Mouse (Mus musculus): ENCODE results near the gene Sept5. TPM values are rescaled to one million over a fixed set of nuclear protein-coding genes. Genes with fewer than 3 reads are reported as not detected.

Sept5 gene
- polyA plus RNA-seq, 1 experiment, result 62.5 TPM

- Histone ChIP-seq H3K4me1 (ENCODE audit: control insufficient read depth, insufficient read depth, low read length) (peaks cover 45% of the 10 kb centered on the region), H3K4me3 (ENCODE audit: control insufficient read depth, low read depth, low read length) (peak overlapping the region; percentile 74), H3K27ac (ENCODE audit: control insufficient read depth, insufficient read depth, low read depth, low read length) (no peak overlapping the region), H3K27me3 (ENCODE audit: control insufficient read depth, insufficient read depth, low read length) (no peaks in the 10 kb centered on the region; the same call in 1 of the 2 replicates), H3K36me3 (ENCODE audit: control insufficient read depth, insufficient read depth, low read length) (no peaks in the 10 kb centered on the region)
- TF ChIP-seq CTCF (IDR thresholded peaks at IDR 0.05; ENCODE audit: control insufficient read depth, insufficient read depth, insufficient replicate concordance, low read depth, low read length) (no peak), POLR2A (IDR thresholded peaks at IDR 0.05; ENCODE audit: control insufficient read depth, low read depth, low read length) (no peak)
Measured at GRCm38 (mm10) chr16:18582426-18583148, 47.2 kb downstream of the Sept5 start.

GRCm38 (mm10) chr16:18581623-18582205, 48.0 kb downstream of the Sept5 start:
- H3K4me1 ChIP-seq (ENCODE audit: control insufficient read depth, insufficient read depth, low read length), result peaks cover 44% of the 10 kb centered on the region
- no peaks in the 10 kb centered on the region; the same call in 1 of the 2 replicates for H3K27me3 ChIP-seq (ENCODE audit: control insufficient read depth, insufficient read depth, low read length)
- TF ChIP-seq POLR2A (IDR thresholded peaks at IDR 0.05; ENCODE audit: control insufficient read depth, low read depth, low read length) (no peak), CTCF (IDR thresholded peaks at IDR 0.05; ENCODE audit: control insufficient read depth, insufficient read depth, insufficient replicate concordance, low read depth, low read length) (no peak)
- peak overlapping the region; percentile 74 for H3K4me3 ChIP-seq (ENCODE audit: control insufficient read depth, low read depth, low read length)
- no peaks in the 10 kb centered on the region for H3K36me3 ChIP-seq (ENCODE audit: control insufficient read depth, insufficient read depth, low read length)
- H3K27ac ChIP-seq (ENCODE audit: control insufficient read depth, insufficient read depth, low read depth, low read length), result no peak overlapping the region

- TF ChIP-seq POLR2A (IDR thresholded peaks at IDR 0.05; ENCODE audit: control insufficient read depth, low read depth, low read length) (no peak), CTCF (IDR thresholded peaks at IDR 0.05; ENCODE audit: control insufficient read depth, insufficient read depth, insufficient replicate concordance, low read depth, low read length) (no peak)
- Histone ChIP-seq H3K36me3 (ENCODE audit: control insufficient read depth, insufficient read depth, low read length) (no peaks in the 10 kb centered on the region), H3K27ac (ENCODE audit: control insufficient read depth, insufficient read depth, low read depth, low read length) (no peak overlapping the region), H3K4me1 (ENCODE audit: control insufficient read depth, insufficient read depth, low read length) (peaks cover 39% of the 10 kb centered on the region), H3K4me3 (ENCODE audit: control insufficient read depth, low read depth, low read length) (no peak overlapping the region), H3K27me3 (ENCODE audit: control insufficient read depth, insufficient read depth, low read length) (no peaks in the 10 kb centered on the region; the same call in 1 of the 2 replicates)
Measured at GRCm38 (mm10) chr16:18581050-18581622, 48.6 kb downstream of the Sept5 start.

- Histone ChIP-seq H3K36me3 (ENCODE audit: control insufficient read depth, insufficient read depth, low read length) (no peaks in the 10 kb centered on the region), H3K4me1 (ENCODE audit: control insufficient read depth, insufficient read depth, low read length) (peaks cover 31% of the 10 kb centered on the region), H3K4me3 (ENCODE audit: control insufficient read depth, low read depth, low read length) (no peak overlapping the region), H3K27me3 (ENCODE audit: control insufficient read depth, insufficient read depth, low read length) (no peaks in the 10 kb centered on the region; the same call in 1 of the 2 replicates), H3K27ac (ENCODE audit: control insufficient read depth, insufficient read depth, low read depth, low read length) (no peak overlapping the region)
- TF ChIP-seq CTCF (IDR thresholded peaks at IDR 0.05; ENCODE audit: control insufficient read depth, insufficient read depth, insufficient replicate concordance, low read depth, low read length) (no peak), POLR2A (IDR thresholded peaks at IDR 0.05; ENCODE audit: control insufficient read depth, low read depth, low read length) (no peak)
Measured at GRCm38 (mm10) chr16:18580389-18580788, 49.4 kb downstream of the Sept5 start.

- TF ChIP-seq POLR2A (IDR thresholded peaks at IDR 0.05; ENCODE audit: control insufficient read depth, low read depth, low read length), result no peak
- no peak for TF ChIP-seq CTCF (IDR thresholded peaks at IDR 0.05; ENCODE audit: control insufficient read depth, insufficient read depth, insufficient replicate concordance, low read depth, low read length)
- no peak overlapping the region for H3K4me3 ChIP-seq (ENCODE audit: control insufficient read depth, low read depth, low read length)
- peaks cover 12% of the 10 kb centered on the region for H3K4me1 ChIP-seq (ENCODE audit: control insufficient read depth, insufficient read depth, low read length)
- no peak overlapping the region for H3K27ac ChIP-seq (ENCODE audit: control insufficient read depth, insufficient read depth, low read depth, low read length)
- H3K27me3 ChIP-seq (ENCODE audit: control insufficient read depth, insufficient read depth, low read length), result no peaks in the 10 kb centered on the region; the same call in 1 of the 2 replicates
- no peaks in the 10 kb centered on the region for H3K36me3 ChIP-seq (ENCODE audit: control insufficient read depth, insufficient read depth, low read length)
Measured at GRCm38 (mm10) chr16:18577599-18578160, 52.1 kb downstream of the Sept5 start.

- Histone ChIP-seq H3K36me3 (ENCODE audit: control insufficient read depth, insufficient read depth, low read length) (no peaks in the 10 kb centered on the region), H3K4me1 (ENCODE audit: control insufficient read depth, insufficient read depth, low read length) (peaks cover 6% of the 10 kb centered on the region), H3K27ac (ENCODE audit: control insufficient read depth, insufficient read depth, low read depth, low read length) (no peak overlapping the region), H3K4me3 (ENCODE audit: control insufficient read depth, low read depth, low read length) (no peak overlapping the region), H3K27me3 (ENCODE audit: control insufficient read depth, insufficient read depth, low read length) (no peaks in the 10 kb centered on the region)
- no peak for TF ChIP-seq POLR2A (IDR thresholded peaks at IDR 0.05; ENCODE audit: control insufficient read depth, low read depth, low read length)
- no peak for TF ChIP-seq CTCF (IDR thresholded peaks at IDR 0.05; ENCODE audit: control insufficient read depth, insufficient read depth, insufficient replicate concordance, low read depth, low read length)
Measured at GRCm38 (mm10) chr16:18577071-18577470, 52.7 kb downstream of the Sept5 start.

- Histone ChIP-seq H3K27me3 (ENCODE audit: control insufficient read depth, insufficient read depth, low read length) (no peaks in the 10 kb centered on the region), H3K4me1 (ENCODE audit: control insufficient read depth, insufficient read depth, low read length) (no peaks in the 10 kb centered on the region), H3K36me3 (ENCODE audit: control insufficient read depth, insufficient read depth, low read length) (no peaks in the 10 kb centered on the region), H3K27ac (ENCODE audit: control insufficient read depth, insufficient read depth, low read depth, low read length) (no peak overlapping the region), H3K4me3 (ENCODE audit: control insufficient read depth, low read depth, low read length) (no peak overlapping the region)
- no peak for TF ChIP-seq CTCF (IDR thresholded peaks at IDR 0.05; ENCODE audit: control insufficient read depth, insufficient read depth, insufficient replicate concordance, low read depth, low read length)
- TF ChIP-seq POLR2A (IDR thresholded peaks at IDR 0.05; ENCODE audit: control insufficient read depth, low read depth, low read length), result no peak
Measured at GRCm38 (mm10) chr16:18574196-18574595, 55.6 kb downstream of the Sept5 start.

Other genes starting within 250 kb of the Sept5 start
- 4.3 and 4.5 TPM in 2 replicates for gene Txnrd2, start 203.6 kb downstream of the Sept5 start, polyA plus RNA-seq (2012; rRNA removed)
- gene Comt, start 203.1 kb downstream of the Sept5 start, polyA plus RNA-seq (2012; rRNA removed), result 12.2 and 20.1 TPM in 2 replicates
- 71.6 and 75.5 TPM in 2 replicates for gene Gnb1l, start 131.2 kb downstream of the Sept5 start, polyA plus RNA-seq (2012; rRNA removed)
- gene Rtl10, start 131.1 kb downstream of the Sept5 start, polyA plus RNA-seq (2012; rRNA removed), result 7.0 and 7.1 TPM in 2 replicates
- 4.2 and 6.1 TPM in 2 replicates for gene Tbx1, start 39.3 kb downstream of the Sept5 start, polyA plus RNA-seq (2012; rRNA removed)
- 7.8 and 10.9 TPM in 2 replicates for gene Gp1bb, start 7.6 kb downstream of the Sept5 start, polyA plus RNA-seq (2012; rRNA removed)
- gene Gm49601, start 3.5 kb downstream of the Sept5 start, polyA plus RNA-seq (2012; rRNA removed), result 9.5 and 11.6 TPM in 2 replicates
- 9.2 and 9.3 TPM in 2 replicates for gene Cldn5, start 146.9 kb upstream of the Sept5 start, polyA plus RNA-seq (2012; rRNA removed)
- gene Ufd1, start 181.8 kb upstream of the Sept5 start, polyA plus RNA-seq (2012; rRNA removed), result 588 and 668 TPM in 2 replicates
- 35.9 and 40.7 TPM in 2 replicates for gene Cdc45, start 182.0 kb upstream of the Sept5 start, polyA plus RNA-seq (2012; rRNA removed)
- 7.0 and 7.5 TPM in 2 replicates for gene 2510002D24Rik, start 206.6 kb upstream of the Sept5 start, polyA plus RNA-seq (2012; rRNA removed)
- gene Gm28539, start 206.6 kb upstream of the Sept5 start, polyA plus RNA-seq (2012; rRNA removed), result not detected in 2 replicates
- 12.4 and 13.9 TPM in 2 replicates for gene Mrpl40, start 246.9 kb upstream of the Sept5 start, polyA plus RNA-seq (2012; rRNA removed)
- gene Hira, start 247.1 kb upstream of the Sept5 start, polyA plus RNA-seq (2012; rRNA removed), result 15.0 and 16.5 TPM in 2 replicates